Mouse (Mus musculus): ENCODE measurements around the gene Ctcf.

GRCm38 (mm10) chr8:105613830-105614511 lies 22.4 kb upstream of the Ctcf start:
- TF ChIP-seq POLR2A (IDR thresholded peaks at IDR 0.05; ENCODE audit: low read depth, low read length) (no peak), CTCF (IDR thresholded peaks at IDR 0.05; ENCODE audit: extremely low read depth, insufficient read depth, insufficient read length, insufficient replicate concordance) (no peak)
